14 mouse cellular contexts compared by ENCODE assay signal in genomic region chr6:34637588-34638438, GRCm38 (mm10). TPM values are rescaled to one million over a fixed set of nuclear protein-coding genes. Genes with fewer than 3 reads are reported as not detected.
A peak's percentile ranks its signal among the peaks of the same experiment; 100 is the strongest.
DNase-seq lines count a peak whose midpoint lies in the region; ATAC-seq and TF ChIP-seq lines count a peak whose summit lies in the region.
"Had no signal": no experiment of that assay in that cellular context is flagged by ENCODE, and none has a peak within 500 bp of the region (broad histone marks: within the 10 kb centered on the region; RNA-seq: fewer than 3 reads in every experiment).

No protein-coding gene starts in this region.

- no peak for TF ChIP-seq CTCF in midbrain, postnatal 0 days (IDR thresholded peaks at IDR 0.05)

- peaks cover 31% of the 10 kb centered on the region for H3K4me1 ChIP-seq in forebrain, embryonic 10.5 days
- peaks cover 3% of the 10 kb centered on the region; the same call in 1 of the 2 replicates for H3K4me1 ChIP-seq in forebrain, embryonic 16.5 days (replicated peaks; ENCODE audit: control insufficient read depth, insufficient read depth, low read length)
- peaks cover 42% of the 10 kb centered on the region for H3K4me1 ChIP-seq in intestine, embryonic 14.5 days (replicated peaks; ENCODE audit: control insufficient read depth, insufficient read depth, low read length)
- H3K4me1 ChIP-seq in intestine, embryonic 15.5 days (replicated peaks): peaks cover 17% of the 10 kb centered on the region
- H3K4me1 ChIP-seq in midbrain, embryonic 11.5 days (ENCODE audit: control insufficient read depth, insufficient read depth, low read length): no peaks in the 10 kb centered on the region; the same call in 1 of the 2 replicates
- no peaks in the 10 kb centered on the region for H3K4me1 ChIP-seq in midbrain, postnatal 0 days (ENCODE audit: insufficient read depth, low read length)
- H3K4me1 ChIP-seq in stomach, embryonic 16.5 days (ENCODE audit: control insufficient read depth, insufficient read depth, low read length): peaks cover 15% of the 10 kb centered on the region

- no peak for ATAC-seq in forebrain, embryonic 16.5 days
- no peak for ATAC-seq in intestine, embryonic 14.5 days (replicated peaks; ENCODE audit: low FRiP score, low TSS enrichment, low read depth)
- ATAC-seq in intestine, embryonic 15.5 days: no peak; the same call in 1 of the 2 replicates
- ATAC-seq in midbrain, embryonic 11.5 days (ENCODE audit: low FRiP score): no peak
- ATAC-seq in midbrain, postnatal 0 days (ENCODE audit: low FRiP score): no peak
- ATAC-seq in stomach, embryonic 16.5 days (ENCODE audit: insufficient read depth, low FRiP score): no peak
- ATAC-seq: activated CD4-positive, CD25-positive, alpha-beta regulatory T cell, adult 4 months had no signal

- peaks cover 4% of the 10 kb centered on the region; the same call in 1 of the 2 replicates for H3K27me3 ChIP-seq in forebrain, embryonic 10.5 days (ENCODE audit: poor library complexity, severe bottlenecking)
- no peaks in the 10 kb centered on the region for H3K27me3 ChIP-seq in forebrain, embryonic 16.5 days (replicated peaks; ENCODE audit: control insufficient read depth, insufficient read depth, low read length)
- no peaks in the 10 kb centered on the region for H3K27me3 ChIP-seq in intestine, embryonic 14.5 days (replicated peaks; ENCODE audit: control insufficient read depth, insufficient read depth, low read length)
- H3K27me3 ChIP-seq in intestine, embryonic 15.5 days (replicated peaks): no peaks in the 10 kb centered on the region
- no peaks in the 10 kb centered on the region for H3K27me3 ChIP-seq in midbrain, embryonic 11.5 days (ENCODE audit: control insufficient read depth, insufficient read depth, low read length)
- no peaks in the 10 kb centered on the region for H3K27me3 ChIP-seq in midbrain, postnatal 0 days (ENCODE audit: insufficient read depth, low read length)
- H3K27me3 ChIP-seq in stomach, embryonic 16.5 days (ENCODE audit: control insufficient read depth, insufficient read depth, low read length): no peaks in the 10 kb centered on the region
- H3K27me3 ChIP-seq: hindbrain, embryonic 12.5 days; neural tube, embryonic 13.5 days had no signal

- H3K9ac ChIP-seq in forebrain, embryonic 16.5 days (replicated peaks; ENCODE audit: low read depth, low read length): no peak overlapping the region
- no peak overlapping the region for H3K9ac ChIP-seq in intestine, embryonic 14.5 days (ENCODE audit: low read length)
- H3K9ac ChIP-seq in intestine, embryonic 15.5 days: no peak overlapping the region
- H3K9ac ChIP-seq in midbrain, embryonic 11.5 days (ENCODE audit: low read length): no peak overlapping the region
- H3K9ac ChIP-seq in midbrain, postnatal 0 days (replicated peaks; ENCODE audit: low read length, poor library complexity, severe bottlenecking): no peak overlapping the region
- H3K9ac ChIP-seq in stomach, embryonic 16.5 days (ENCODE audit: low read length): no peak overlapping the region
- H3K9ac ChIP-seq: hindbrain, embryonic 12.5 days; neural tube, embryonic 13.5 days had no signal

- no peak overlapping the region for H3K4me3 ChIP-seq in forebrain, embryonic 10.5 days
- no peak overlapping the region for H3K4me3 ChIP-seq in forebrain, embryonic 16.5 days (replicated peaks; ENCODE audit: low read length)
- H3K4me3 ChIP-seq in intestine, embryonic 14.5 days (ENCODE audit: low read depth, low read length): no peak overlapping the region
- no peak overlapping the region for H3K4me3 ChIP-seq in intestine, embryonic 15.5 days (replicated peaks)
- H3K4me3 ChIP-seq in midbrain, embryonic 11.5 days (ENCODE audit: low read depth, low read length): no peak overlapping the region
- no peak overlapping the region for H3K4me3 ChIP-seq in midbrain, postnatal 0 days (ENCODE audit: low read depth, low read length)
- no peak overlapping the region for H3K4me3 ChIP-seq in stomach, embryonic 16.5 days (replicated peaks; ENCODE audit: low read length)
- H3K4me3 ChIP-seq: erythroblast, embryonic 14.5 days; hindbrain, embryonic 12.5 days; neural tube, embryonic 13.5 days had no signal

- peak overlapping the region; percentile 70 for H3K27ac ChIP-seq in forebrain, embryonic 10.5 days
- no peak overlapping the region for H3K27ac ChIP-seq in forebrain, embryonic 16.5 days (ENCODE audit: low read length)
- H3K27ac ChIP-seq in intestine, embryonic 14.5 days (ENCODE audit: low read depth): peak overlapping the region; percentile 60
- H3K27ac ChIP-seq in intestine, embryonic 15.5 days: no peak overlapping the region
- H3K27ac ChIP-seq in midbrain, embryonic 11.5 days (ENCODE audit: low read depth, low read length): no peak overlapping the region
- H3K27ac ChIP-seq in midbrain, postnatal 0 days (ENCODE audit: low read depth, low read length): no peak overlapping the region
- H3K27ac ChIP-seq in stomach, embryonic 16.5 days (ENCODE audit: low read length): peak overlapping the region; percentile 72
- H3K27ac ChIP-seq: hindbrain, embryonic 12.5 days; neural tube, embryonic 13.5 days had no signal

- H3K9me3 ChIP-seq in forebrain, embryonic 10.5 days: no peaks in the 10 kb centered on the region
- no peaks in the 10 kb centered on the region for H3K9me3 ChIP-seq in forebrain, embryonic 16.5 days (ENCODE audit: control insufficient read depth, low read length)
- H3K9me3 ChIP-seq in intestine, embryonic 14.5 days (ENCODE audit: control insufficient read depth, low read length): no peaks in the 10 kb centered on the region
- no peaks in the 10 kb centered on the region for H3K9me3 ChIP-seq in intestine, embryonic 15.5 days
- no peaks in the 10 kb centered on the region for H3K9me3 ChIP-seq in midbrain, embryonic 11.5 days (ENCODE audit: control insufficient read depth, low read length)
- H3K9me3 ChIP-seq in midbrain, postnatal 0 days (ENCODE audit: low read length): no peaks in the 10 kb centered on the region
- H3K9me3 ChIP-seq in stomach, embryonic 16.5 days (replicated peaks; ENCODE audit: control insufficient read depth, low read length): no peaks in the 10 kb centered on the region
- H3K9me3 ChIP-seq: hindbrain, embryonic 12.5 days; neural tube, embryonic 13.5 days had no signal

- DNase-seq in forebrain, embryonic 10.5 days (ENCODE audit: extremely low spot score, low spot score): peak; percentile 21
- DNase-seq in intestine, embryonic 14.5 days (ENCODE audit: low spot score): no peak
- DNase-seq in midbrain, embryonic 11.5 days (ENCODE audit: low spot score, missing footprints): peak; percentile 87
- DNase-seq in midbrain, postnatal 0 days (ENCODE audit: low spot score): no peak
- DNase-seq in cerebellum, adult 9-10 months: no peak
- DNase-seq: cerebellum, adult 8-10 months; thymus, postnatal 14 days had no signal

- 61% methylated on average over 10 of the region's 10 CpGs for WGBS in forebrain, embryonic 10.5 days
- 48% methylated on average over 10 of the region's 10 CpGs for WGBS in forebrain, embryonic 16.5 days
- 52% methylated on average over 10 of the region's 10 CpGs for WGBS in intestine, embryonic 14.5 days
- 56% methylated on average over 10 of the region's 10 CpGs for WGBS in intestine, embryonic 15.5 days
- 69% methylated on average over 10 of the region's 10 CpGs for WGBS in midbrain, embryonic 11.5 days
- 64% methylated on average over 10 of the region's 10 CpGs for WGBS in midbrain, postnatal 0 days
- WGBS in stomach, embryonic 16.5 days: 58% methylated on average over 10 of the region's 10 CpGs

- H3K36me3 ChIP-seq in forebrain, embryonic 10.5 days (replicated peaks): no peaks in the 10 kb centered on the region
- no peaks in the 10 kb centered on the region for H3K36me3 ChIP-seq in forebrain, embryonic 16.5 days (ENCODE audit: control insufficient read depth, insufficient read depth)
- H3K36me3 ChIP-seq in intestine, embryonic 14.5 days (ENCODE audit: control insufficient read depth, insufficient read depth, low read length): peaks cover 4% of the 10 kb centered on the region; the same call in 1 of the 2 replicates
- no peaks in the 10 kb centered on the region for H3K36me3 ChIP-seq in intestine, embryonic 15.5 days
- no peaks in the 10 kb centered on the region for H3K36me3 ChIP-seq in midbrain, embryonic 11.5 days (ENCODE audit: control insufficient read depth, insufficient read depth, low read length)
- no peaks in the 10 kb centered on the region for H3K36me3 ChIP-seq in midbrain, postnatal 0 days (ENCODE audit: insufficient read depth, low read length)
- H3K36me3 ChIP-seq in stomach, embryonic 16.5 days (ENCODE audit: control insufficient read depth, insufficient read depth, low read length): no peaks in the 10 kb centered on the region
- H3K36me3 ChIP-seq: hindbrain, embryonic 12.5 days; neural tube, embryonic 13.5 days had no signal

- no peak overlapping the region for H3K4me2 ChIP-seq in forebrain, embryonic 16.5 days (ENCODE audit: low read length)
- H3K4me2 ChIP-seq in intestine, embryonic 14.5 days (ENCODE audit: low read length): no peak overlapping the region
- no peak overlapping the region for H3K4me2 ChIP-seq in intestine, embryonic 15.5 days (replicated peaks)
- H3K4me2 ChIP-seq in midbrain, embryonic 11.5 days: no peak overlapping the region
- H3K4me2 ChIP-seq in midbrain, postnatal 0 days (ENCODE audit: low read depth, low read length, poor library complexity, severe bottlenecking): no peak overlapping the region
- no peak overlapping the region for H3K4me2 ChIP-seq in stomach, embryonic 16.5 days (ENCODE audit: low read depth, low read length)
- H3K4me2 ChIP-seq: hindbrain, embryonic 12.5 days; neural tube, embryonic 13.5 days had no signal

RNA-seq across cellular contexts. Expression of gene Cald1, which starts 39.5 kb away (rescaled TPM):
- polyA plus RNA-seq in forebrain, embryonic 10.5 days (2016; fragmentation: Nextera tagmentation; extraction: Ambion mirVana): 135 and 143 TPM in 2 replicates
- polyA plus RNA-seq in forebrain, embryonic 16.5 days (2015; fragmentation: Nextera tagmentation; extraction: Ambion mirVana): 56.8 and 58.5 TPM in 2 replicates
- polyA plus RNA-seq in intestine, embryonic 14.5 days (2014; fragmentation: Nextera tagmentation; extraction: Ambion mirVana): 309 and 368 TPM in 2 replicates
- 338 and 366 TPM in 2 replicates for polyA plus RNA-seq in intestine, embryonic 15.5 days (2015; fragmentation: Nextera tagmentation; extraction: Ambion mirVana)
- polyA plus RNA-seq in midbrain, embryonic 11.5 days (2014; fragmentation: Nextera tagmentation; extraction: Ambion mirVana): 134 and 149 TPM in 2 replicates
- 20.5 and 20.7 TPM in 2 replicates for total RNA-seq in midbrain, postnatal 0 days (2014; rRNA removed)
- 37.4 and 40.5 TPM in 2 replicates for polyA plus RNA-seq in midbrain, postnatal 0 days (2015; fragmentation: Nextera tagmentation; extraction: Ambion mirVana)
- 362 and 363 TPM in 2 replicates for polyA plus RNA-seq in stomach, embryonic 16.5 days (2015; fragmentation: Nextera tagmentation; extraction: Ambion mirVana)
- polyA plus RNA-seq: activated CD4-positive, CD25-positive, alpha-beta regulatory T cell, adult 4 months had no signal

Comparison
In these comparisons a context has a peak if more than half of its experiments do, and no peak if none do; other contexts are left out.
1. DNase-seq: peak in forebrain, embryonic 10.5 days (single experiment) and midbrain, embryonic 11.5 days (single experiment); none in intestine, embryonic 14.5 days (single experiment), midbrain, postnatal 0 days (single experiment) and cerebellum, adult 9-10 months (single experiment).
2. H3K27ac ChIP-seq: peak in forebrain, embryonic 10.5 days (single experiment), intestine, embryonic 14.5 days (single experiment) and stomach, embryonic 16.5 days (single experiment); none in forebrain, embryonic 16.5 days (single experiment), intestine, embryonic 15.5 days (single experiment), midbrain, embryonic 11.5 days (single experiment) and midbrain, postnatal 0 days (single experiment).